Mouse (Mus musculus): ENCODE results near the gene Tmem91. TPM values are rescaled to one million over a fixed set of nuclear protein-coding genes. Genes with fewer than 3 reads are reported as not detected.
A peak's percentile ranks its signal among the peaks of the same experiment; 100 is the strongest.
"Not testable (repeated sequence)": the region's sequence is repeated elsewhere in the genome, so short reads cannot be mapped to it uniquely, and the experiment has no call there.

Tmem91 gene
- polyA plus RNA-seq (2016; fragmentation: Nextera tagmentation; extraction: Ambion mirVana) = 1.1 and 1.9 TPM in 2 replicates

GRCm38 (mm10) chr7:25674719-25675300 lies at the start of gene Tmem91:
Gene Tmem91 (minus strand): TSS chr7:25675166.
- H3K9me3 ChIP-seq = peaks cover 4% of the 10 kb centered on the region
- no peaks in the 10 kb centered on the region for H3K36me3 ChIP-seq
- H3K4me3 ChIP-seq = peak within 1 kb of the TSS; percentile 48
- peaks cover 10% of the 10 kb centered on the region; the same call in 1 of the 2 replicates for H3K4me1 ChIP-seq
- no peak within 1 kb of the TSS for H3K27ac ChIP-seq
- 3% methylated on average over 29 of the region's 29 CpGs for WGBS
- DNase-seq (ENCODE audit: low spot score) = no peak
- peaks cover 45% of the 10 kb centered on the region for H3K27me3 ChIP-seq (ENCODE audit: insufficient read depth, poor library complexity, severe bottlenecking)

DNA sequence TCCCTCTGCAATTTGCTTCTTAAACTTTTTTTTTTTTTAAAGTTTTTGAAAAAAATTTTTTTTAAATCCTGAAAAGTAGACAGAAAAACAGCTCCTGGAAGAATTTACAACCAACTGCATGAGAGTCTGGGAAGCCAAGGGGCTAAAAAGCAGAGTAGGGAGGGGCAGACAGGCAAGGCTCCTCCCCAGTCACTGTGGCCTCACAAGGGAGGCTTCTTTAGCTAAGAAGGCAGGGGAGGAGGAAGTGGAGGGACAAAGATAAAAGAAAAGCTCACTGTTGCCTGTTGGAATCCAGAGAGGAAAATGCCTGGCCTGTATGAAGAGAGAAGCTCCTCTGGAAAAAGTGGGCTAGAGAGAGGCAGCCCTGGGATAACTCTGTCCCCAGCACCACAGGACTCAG lies 46.8 kb upstream of the Tmem91 start:
- DNase-seq (ENCODE audit: low spot score); H3K27ac ChIP-seq; H3K4me3 ChIP-seq; H3K9me3 ChIP-seq; H3K27me3 ChIP-seq (ENCODE audit: insufficient read depth, poor library complexity, severe bottlenecking): not testable (repeated sequence)
- H3K4me1 ChIP-seq = peaks cover 14% of the 10 kb centered on the region
- H3K36me3 ChIP-seq = peaks cover 65% of the 10 kb centered on the region

GRCm38 (mm10) chr7:25720760-25721159 lies 45.8 kb upstream of the Tmem91 start:
- Histone ChIP-seq H3K9me3 (no peaks in the 10 kb centered on the region), H3K4me1 (peaks cover 14% of the 10 kb centered on the region), H3K27me3 (ENCODE audit: insufficient read depth, poor library complexity, severe bottlenecking) (no peaks in the 10 kb centered on the region), H3K36me3 (peaks cover 62% of the 10 kb centered on the region), H3K4me3 (no peak overlapping the region), H3K27ac (no peak overlapping the region)
- DNase-seq (ENCODE audit: low spot score) = no peak
- WGBS = 89% methylated on average over 5 of the region's 5 CpGs

GRCm38 (mm10) chr7:25719761-25720610 lies 45.0 kb upstream of the Tmem91 start:
- Histone ChIP-seq H3K4me3 (no peak overlapping the region), H3K27ac (no peak overlapping the region), H3K36me3 (peaks cover 62% of the 10 kb centered on the region), H3K27me3 (ENCODE audit: insufficient read depth, poor library complexity, severe bottlenecking) (no peaks in the 10 kb centered on the region), H3K9me3 (no peaks in the 10 kb centered on the region), H3K4me1 (peaks cover 14% of the 10 kb centered on the region)
- no peak for DNase-seq (ENCODE audit: low spot score)
- WGBS = 61% methylated on average over 10 of the region's 10 CpGs

GRCm38 (mm10) chr7:25718788-25719417 lies 43.9 kb upstream of the Tmem91 start, which contains the start of gene Ccdc97:
Gene Ccdc97 (minus strand): TSS chr7:25719088.
- 4% methylated on average over 32 of the region's 32 CpGs for WGBS
- peak; percentile 96 for DNase-seq (ENCODE audit: low spot score)
- H3K4me1 ChIP-seq = peaks cover 14% of the 10 kb centered on the region
- H3K36me3 ChIP-seq = peaks cover 62% of the 10 kb centered on the region
- H3K9me3 ChIP-seq = no peaks in the 10 kb centered on the region
- peak within 1 kb of the TSS; percentile 90 for H3K27ac ChIP-seq
- H3K4me3 ChIP-seq = peak within 1 kb of the TSS; percentile 78
- no peaks in the 10 kb centered on the region for H3K27me3 ChIP-seq (ENCODE audit: insufficient read depth, poor library complexity, severe bottlenecking)

DNA sequence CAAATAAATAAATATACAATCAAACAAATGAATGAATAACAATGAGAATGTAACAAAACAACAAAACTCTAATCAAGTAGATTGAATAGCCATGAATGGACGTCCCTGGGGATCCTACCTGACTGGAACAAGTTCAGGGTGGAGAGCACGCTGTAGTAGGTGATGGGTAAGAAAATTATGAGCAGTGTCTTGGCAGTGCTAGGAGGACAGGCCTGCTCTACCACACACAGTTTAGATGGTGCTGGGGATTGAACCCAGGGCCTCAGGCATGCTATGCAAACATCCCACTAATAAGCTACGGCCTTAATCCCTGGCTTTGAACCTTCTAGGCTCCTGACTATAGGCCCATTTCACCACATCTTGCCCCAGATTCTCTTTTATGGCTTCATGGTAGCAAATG lies 42.5 kb upstream of the Tmem91 start:
- DNase-seq (ENCODE audit: low spot score) = no peak
- peaks cover 20% of the 10 kb centered on the region for H3K4me1 ChIP-seq
- H3K27me3 ChIP-seq (ENCODE audit: insufficient read depth, poor library complexity, severe bottlenecking) = no peaks in the 10 kb centered on the region
- no peaks in the 10 kb centered on the region for H3K9me3 ChIP-seq
- peak overlapping the region; percentile 78; the same call in 1 of the 2 replicates for H3K4me3 ChIP-seq
- no peak overlapping the region for H3K27ac ChIP-seq
- H3K36me3 ChIP-seq = peaks cover 62% of the 10 kb centered on the region
- 97% methylated on average over 3 of the region's 3 CpGs for WGBS

- Histone ChIP-seq H3K4me3 (no peak overlapping the region), H3K9me3 (no peaks in the 10 kb centered on the region), H3K27ac (no peak overlapping the region), H3K36me3 (peaks cover 51% of the 10 kb centered on the region), H3K27me3 (ENCODE audit: insufficient read depth, poor library complexity, severe bottlenecking) (no peaks in the 10 kb centered on the region), H3K4me1 (peaks cover 37% of the 10 kb centered on the region)
- no peak for DNase-seq (ENCODE audit: low spot score)
- 95% methylated on average over 22 of the region's 22 CpGs for WGBS
Measured at GRCm38 (mm10) chr7:25715731-25716271, 40.8 kb upstream of the Tmem91 start.

DNA sequence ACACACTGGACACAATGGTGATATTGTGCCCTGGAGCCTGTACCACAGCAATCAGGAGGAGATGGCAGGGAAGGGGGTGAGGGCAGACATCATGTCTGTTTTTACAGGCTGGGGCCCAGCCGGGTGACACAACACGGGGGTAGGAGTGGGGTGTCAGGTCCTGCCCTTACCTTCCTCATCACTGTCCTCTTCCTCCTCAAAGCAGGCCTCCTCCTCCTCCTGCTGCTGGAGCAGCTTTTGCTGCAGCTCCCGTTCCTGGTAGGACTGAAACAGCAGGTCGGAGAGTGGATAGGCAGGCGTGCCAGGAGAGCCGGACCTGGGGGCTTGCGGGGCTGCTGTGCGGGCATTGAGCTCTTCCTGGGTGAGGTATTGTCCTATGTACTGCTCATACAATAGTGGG lies 39.6 kb upstream of the Tmem91 start:
- no peak overlapping the region for H3K4me3 ChIP-seq

DNA sequence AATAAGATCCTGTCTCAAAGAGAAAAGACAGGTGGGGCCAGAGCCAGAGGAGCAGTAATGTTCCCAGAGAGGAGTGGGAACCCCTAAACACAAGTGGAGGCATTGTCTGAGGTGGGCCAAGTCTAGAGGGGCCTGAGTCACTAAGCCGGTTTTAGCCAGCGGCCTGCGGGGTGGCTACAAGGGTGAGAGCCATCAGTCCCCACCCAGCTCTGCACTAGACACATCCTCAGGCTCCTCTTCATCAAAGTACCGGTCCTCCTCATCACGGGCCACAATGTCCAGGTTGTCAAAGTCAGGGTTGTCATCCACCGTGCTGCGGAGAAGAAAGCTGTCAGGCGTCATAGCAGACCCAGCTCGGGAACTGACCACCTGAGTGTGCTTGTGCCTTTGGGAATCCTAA lies 37.8 kb upstream of the Tmem91 start:
- Histone ChIP-seq H3K9me3 (no peaks in the 10 kb centered on the region), H3K27me3 (ENCODE audit: insufficient read depth, poor library complexity, severe bottlenecking) (no peaks in the 10 kb centered on the region), H3K36me3 (peaks cover 42% of the 10 kb centered on the region), H3K27ac (0 out of 2 replicates have a peak overlapping the region, but pooled peaks have one; percentile 87), H3K4me3 (no peak overlapping the region), H3K4me1 (peaks cover 48% of the 10 kb centered on the region)
- WGBS = 83% methylated on average over 9 of the region's 9 CpGs
- no peak for DNase-seq (ENCODE audit: low spot score)

More for the DNA sequence above, 39.6 kb upstream of the Tmem91 start:
- Histone ChIP-seq H3K27me3 (ENCODE audit: insufficient read depth, poor library complexity, severe bottlenecking) (no peaks in the 10 kb centered on the region), H3K9me3 (no peaks in the 10 kb centered on the region), H3K36me3 (peaks cover 42% of the 10 kb centered on the region), H3K27ac (no peak overlapping the region), H3K4me1 (peaks cover 49% of the 10 kb centered on the region)
- DNase-seq (ENCODE audit: low spot score) = no peak
- WGBS = 95% methylated on average over 8 of the region's 8 CpGs

DNA sequence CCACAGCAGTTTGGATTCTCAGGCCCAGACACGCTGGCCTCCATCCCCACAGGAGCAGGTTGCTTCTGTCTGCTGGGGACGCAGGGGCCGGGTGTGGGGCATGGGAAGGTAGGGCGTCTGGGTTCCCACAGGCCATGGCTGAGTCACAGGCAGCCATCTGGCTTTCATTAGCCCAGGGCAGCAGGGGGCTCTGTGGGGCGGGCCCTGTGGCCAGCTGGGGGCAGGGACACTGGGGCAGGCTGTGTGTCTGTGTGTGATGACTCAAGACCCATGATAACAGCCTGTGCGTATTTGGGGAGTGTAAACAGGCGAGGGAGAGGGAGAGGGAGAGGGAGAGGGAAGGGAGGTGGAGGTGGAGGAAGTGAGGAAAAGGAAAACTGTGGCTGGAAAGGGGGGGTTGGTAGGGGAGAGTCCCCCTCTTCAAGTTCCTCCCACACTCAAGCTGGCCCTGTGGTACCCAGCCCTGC lies 36.8 kb upstream of the Tmem91 start:
- 6% methylated on average over 7 of the region's 7 CpGs for WGBS
- peak overlapping the region; percentile 87 for H3K27ac ChIP-seq
- DNase-seq (ENCODE audit: low spot score) = peak; percentile 90
- no peak overlapping the region; the same call in 1 of the 2 replicates for H3K4me3 ChIP-seq
- no peaks in the 10 kb centered on the region for H3K27me3 ChIP-seq (ENCODE audit: insufficient read depth, poor library complexity, severe bottlenecking)
- peaks cover 42% of the 10 kb centered on the region for H3K36me3 ChIP-seq
- peaks cover 55% of the 10 kb centered on the region for H3K4me1 ChIP-seq
- no peaks in the 10 kb centered on the region for H3K9me3 ChIP-seq

DNA sequence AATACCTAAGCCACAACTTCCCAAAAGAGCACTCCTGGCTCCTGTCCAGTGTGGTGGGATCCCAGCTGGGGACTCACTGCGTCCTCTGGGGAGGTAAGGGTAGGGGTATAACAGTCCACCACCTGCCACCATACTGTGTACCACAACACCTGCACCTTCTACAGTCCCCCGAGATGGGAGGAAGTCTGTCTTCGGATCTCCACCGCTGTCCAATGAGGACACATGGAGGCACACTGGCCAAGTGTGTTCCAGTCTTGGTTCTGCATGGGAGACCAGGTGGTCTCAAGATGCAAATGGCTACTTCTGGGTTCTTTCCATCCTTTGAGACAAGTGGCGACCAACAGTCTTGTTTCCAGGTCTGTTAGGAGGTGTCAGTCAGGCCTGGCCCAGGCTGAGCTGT lies 36.2 kb upstream of the Tmem91 start:
- Histone ChIP-seq H3K36me3 (peaks cover 39% of the 10 kb centered on the region), H3K9me3 (no peaks in the 10 kb centered on the region), H3K27ac (peak overlapping the region; percentile 87), H3K4me3 (no peak overlapping the region), H3K4me1 (peaks cover 61% of the 10 kb centered on the region), H3K27me3 (ENCODE audit: insufficient read depth, poor library complexity, severe bottlenecking) (no peaks in the 10 kb centered on the region)
- WGBS = 50% methylated on average over 5 of the region's 5 CpGs
- DNase-seq (ENCODE audit: low spot score) = no peak

DNA sequence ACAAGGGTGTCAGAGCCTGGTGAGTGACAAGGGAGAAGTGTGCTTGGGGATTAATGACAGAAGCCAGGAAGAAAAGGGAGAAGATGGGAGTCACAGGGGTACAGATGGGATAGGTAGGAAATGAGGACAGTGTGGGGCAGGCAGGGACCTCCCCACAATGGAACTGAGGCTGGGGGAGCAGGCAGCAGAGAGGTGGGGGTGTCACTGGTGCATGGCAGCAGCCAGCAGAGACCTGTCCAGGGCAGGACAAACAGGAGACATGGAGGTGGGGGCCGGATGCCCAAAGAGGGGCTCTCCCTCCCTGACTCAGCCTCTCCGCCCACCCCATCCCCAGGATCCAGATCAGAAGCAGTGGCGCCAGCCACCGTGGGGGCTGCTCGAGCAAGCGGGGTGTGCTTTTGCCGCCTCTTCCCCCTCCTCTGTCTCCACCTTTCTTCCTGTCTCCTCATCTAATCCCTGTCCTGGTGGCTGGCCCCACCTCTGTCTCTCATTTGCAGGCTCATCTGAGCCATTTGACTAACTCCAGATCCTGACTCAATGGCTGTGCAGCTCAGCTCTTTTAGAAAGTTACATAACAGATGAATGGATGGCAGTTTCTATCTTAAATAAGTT lies 35.7 kb upstream of the Tmem91 start:
- Histone ChIP-seq H3K36me3 (peaks cover 34% of the 10 kb centered on the region), H3K9me3 (no peaks in the 10 kb centered on the region), H3K27ac (peak overlapping the region; percentile 87), H3K4me3 (peak overlapping the region; percentile 42), H3K27me3 (ENCODE audit: insufficient read depth, poor library complexity, severe bottlenecking) (no peaks in the 10 kb centered on the region), H3K4me1 (peaks cover 66% of the 10 kb centered on the region)
- DNase-seq (ENCODE audit: low spot score) = no peak
- WGBS = 5% methylated on average over 7 of the region's 7 CpGs

All from heart, embryonic 10.5 days (tissue).